Mouse (Mus musculus): ENCODE results near the gene Vmn1r4. TPM values are rescaled to one million over a fixed set of nuclear protein-coding genes. Genes with fewer than 3 reads are reported as not detected.

Vmn1r4 gene
- polyA plus RNA-seq, 1 experiment from 2014 or later, result not detected

DNA sequence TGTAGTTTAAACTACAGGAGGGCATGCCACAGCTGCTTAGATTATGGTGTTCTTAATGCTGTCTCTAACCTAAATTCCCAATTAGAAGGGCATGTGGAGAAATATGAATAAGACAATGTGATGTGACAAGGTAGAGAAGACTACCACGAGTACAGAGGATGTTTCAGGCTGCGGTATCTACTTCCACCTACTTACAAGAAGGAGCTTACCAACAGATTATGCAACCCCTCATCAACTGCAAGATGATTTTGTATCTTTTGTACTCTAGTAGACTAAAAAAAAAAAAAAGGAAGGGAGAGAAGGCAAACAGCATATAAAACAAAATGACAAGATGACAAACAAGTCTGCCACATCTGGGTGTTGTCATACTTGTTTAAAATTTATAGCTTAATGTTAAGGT is 15.4 kb upstream of the Vmn1r4 start:
- no peak overlapping the region for H3K27ac ChIP-seq (ENCODE audit: low read length)
- no peak overlapping the region for H3K4me3 ChIP-seq (ENCODE audit: low read depth, low read length)
- no peak overlapping the region for H3K9ac ChIP-seq (replicated peaks; ENCODE audit: low read depth, low read length)
- no peaks in the 10 kb centered on the region for H3K9me3 ChIP-seq (ENCODE audit: control insufficient read depth, low read depth, low read length)
- WGBS, result 92% methylated on average over 2 of the region's 2 CpGs
- H3K4me2 ChIP-seq (replicated peaks; ENCODE audit: low read depth, low read length), result no peak overlapping the region
- peaks cover 11% of the 10 kb centered on the region for H3K4me1 ChIP-seq (ENCODE audit: control insufficient read depth, insufficient read depth, low read length)
- no peak for ATAC-seq (ENCODE audit: insufficient number of reproducible peaks, insufficient read depth, low FRiP score, low read depth)
- no peaks in the 10 kb centered on the region for H3K36me3 ChIP-seq (ENCODE audit: control insufficient read depth, insufficient read depth, low read length)
- H3K27me3 ChIP-seq (ENCODE audit: control insufficient read depth, insufficient read depth, low read length), result no peaks in the 10 kb centered on the region

DNA sequence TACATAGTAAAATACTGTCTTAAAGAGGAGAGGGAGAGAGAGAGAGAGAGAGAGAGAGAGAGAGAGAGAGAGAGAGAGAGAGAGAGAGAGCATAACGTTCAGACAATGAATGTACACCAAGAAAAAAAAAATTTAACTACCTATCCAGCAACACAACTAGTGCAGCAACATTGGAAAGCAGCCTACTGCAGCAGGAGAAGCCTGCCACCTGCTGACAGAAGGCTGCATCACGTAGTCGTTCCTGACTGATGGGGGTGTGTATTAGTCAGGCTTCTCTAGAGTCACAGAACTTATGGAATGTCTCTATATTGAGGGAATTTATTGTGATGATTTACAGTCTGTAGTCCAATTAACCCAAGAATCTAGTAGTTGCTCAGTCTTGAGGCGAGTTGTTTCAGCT is 14.9 kb upstream of the Vmn1r4 start:
- H3K4me1 ChIP-seq (ENCODE audit: control insufficient read depth, insufficient read depth, low read length), result peaks cover 14% of the 10 kb centered on the region
- WGBS, result 7% methylated on average over 4 of the region's 4 CpGs
- no peak for ATAC-seq (ENCODE audit: insufficient number of reproducible peaks, insufficient read depth, low FRiP score, low read depth)
- no peaks in the 10 kb centered on the region for H3K27me3 ChIP-seq (ENCODE audit: control insufficient read depth, insufficient read depth, low read length)
- no peak overlapping the region for H3K4me3 ChIP-seq (ENCODE audit: low read depth, low read length)
- no peak overlapping the region for H3K9ac ChIP-seq (replicated peaks; ENCODE audit: low read depth, low read length)
- H3K9me3 ChIP-seq (ENCODE audit: control insufficient read depth, low read depth, low read length), result no peaks in the 10 kb centered on the region
- no peak overlapping the region for H3K27ac ChIP-seq (ENCODE audit: low read length)
- H3K36me3 ChIP-seq (ENCODE audit: control insufficient read depth, insufficient read depth, low read length), result no peaks in the 10 kb centered on the region
- no peak overlapping the region for H3K4me2 ChIP-seq (replicated peaks; ENCODE audit: low read depth, low read length)

DNA sequence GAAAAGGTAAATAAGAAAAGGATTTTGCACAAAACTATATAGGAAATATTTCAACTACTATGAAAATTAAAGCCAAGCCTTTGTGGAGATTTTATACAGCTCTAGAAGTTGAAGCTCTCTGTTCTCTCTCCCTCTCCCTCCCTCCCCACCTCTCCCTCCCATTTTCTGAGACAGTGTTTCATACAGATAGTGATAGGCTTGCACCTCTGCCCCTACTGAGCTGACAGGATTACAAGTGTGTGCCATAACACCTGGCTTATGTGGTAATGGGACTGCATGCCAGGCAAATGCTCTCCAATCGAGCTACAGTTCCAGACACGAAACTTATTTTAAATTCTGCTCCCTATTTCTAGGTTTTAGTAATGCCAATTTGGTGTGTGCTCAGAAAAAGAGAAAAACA is 12.9 kb upstream of the Vmn1r4 start:
- H3K36me3 ChIP-seq (ENCODE audit: control insufficient read depth, insufficient read depth, low read length), result no peaks in the 10 kb centered on the region
- H3K4me3 ChIP-seq (ENCODE audit: low read depth, low read length), result no peak overlapping the region
- peaks cover 7% of the 10 kb centered on the region; the same call in 1 of the 2 replicates for H3K4me1 ChIP-seq (ENCODE audit: control insufficient read depth, insufficient read depth, low read length)
- WGBS, result 73% methylated on average over 2 of the region's 2 CpGs
- no peaks in the 10 kb centered on the region for H3K27me3 ChIP-seq (ENCODE audit: control insufficient read depth, insufficient read depth, low read length)
- ATAC-seq (ENCODE audit: insufficient number of reproducible peaks, insufficient read depth, low FRiP score, low read depth), result peak; percentile 61; the same call in 1 of the 2 replicates
- H3K27ac ChIP-seq (ENCODE audit: low read length), result no peak overlapping the region
- H3K9me3 ChIP-seq (ENCODE audit: control insufficient read depth, low read depth, low read length), result no peaks in the 10 kb centered on the region
- no peak overlapping the region for H3K4me2 ChIP-seq (replicated peaks; ENCODE audit: low read depth, low read length)
- no peak overlapping the region for H3K9ac ChIP-seq (replicated peaks; ENCODE audit: low read depth, low read length)

GRCm38 (mm10) chr6:56913092-56913858 is 10.5 kb upstream of the Vmn1r4 start:
- no peak for ATAC-seq (ENCODE audit: insufficient number of reproducible peaks, insufficient read depth, low FRiP score, low read depth)
- WGBS, result 78% methylated on average over 2 of the region's 2 CpGs
- H3K27me3 ChIP-seq (ENCODE audit: control insufficient read depth, insufficient read depth, low read length), result no peaks in the 10 kb centered on the region
- no peak overlapping the region for H3K4me3 ChIP-seq (ENCODE audit: low read depth, low read length)
- H3K36me3 ChIP-seq (ENCODE audit: control insufficient read depth, insufficient read depth, low read length), result no peaks in the 10 kb centered on the region
- H3K4me2 ChIP-seq (replicated peaks; ENCODE audit: low read depth, low read length), result no peak overlapping the region
- H3K9ac ChIP-seq (replicated peaks; ENCODE audit: low read depth, low read length), result no peak overlapping the region
- no peaks in the 10 kb centered on the region for H3K9me3 ChIP-seq (ENCODE audit: control insufficient read depth, low read depth, low read length)
- H3K27ac ChIP-seq (ENCODE audit: low read length), result no peak overlapping the region
- peaks cover 12% of the 10 kb centered on the region; the same call in 1 of the 2 replicates for H3K4me1 ChIP-seq (ENCODE audit: control insufficient read depth, insufficient read depth, low read length)

GRCm38 (mm10) chr6:56916279-56916678 is 7.5 kb upstream of the Vmn1r4 start:
- no peaks in the 10 kb centered on the region for H3K36me3 ChIP-seq (ENCODE audit: control insufficient read depth, insufficient read depth, low read length)
- no peaks in the 10 kb centered on the region for H3K9me3 ChIP-seq (ENCODE audit: control insufficient read depth, low read depth, low read length)
- H3K27me3 ChIP-seq (ENCODE audit: control insufficient read depth, insufficient read depth, low read length), result no peaks in the 10 kb centered on the region
- WGBS, result 88% methylated on average over 2 of the region's 2 CpGs
- H3K9ac ChIP-seq (replicated peaks; ENCODE audit: low read depth, low read length), result no peak overlapping the region
- ATAC-seq (ENCODE audit: insufficient number of reproducible peaks, insufficient read depth, low FRiP score, low read depth), result no peak
- H3K27ac ChIP-seq (ENCODE audit: low read length), result no peak overlapping the region
- no peak overlapping the region for H3K4me3 ChIP-seq (ENCODE audit: low read depth, low read length)
- no peak overlapping the region for H3K4me2 ChIP-seq (replicated peaks; ENCODE audit: low read depth, low read length)
- H3K4me1 ChIP-seq (ENCODE audit: control insufficient read depth, insufficient read depth, low read length), result peaks cover 12% of the 10 kb centered on the region; the same call in 1 of the 2 replicates

- Histone ChIP-seq H3K36me3 (ENCODE audit: control insufficient read depth, insufficient read depth, low read length) (no peaks in the 10 kb centered on the region), H3K27ac (ENCODE audit: low read length) (peak overlapping the region; percentile 45; the same call in 1 of the 2 replicates), H3K4me2 (replicated peaks; ENCODE audit: low read depth, low read length) (no peak overlapping the region), H3K9ac (replicated peaks; ENCODE audit: low read depth, low read length) (no peak overlapping the region), H3K9me3 (ENCODE audit: control insufficient read depth, low read depth, low read length) (no peaks in the 10 kb centered on the region), H3K27me3 (ENCODE audit: control insufficient read depth, insufficient read depth, low read length) (no peaks in the 10 kb centered on the region), H3K4me1 (ENCODE audit: control insufficient read depth, insufficient read depth, low read length) (peaks cover 12% of the 10 kb centered on the region; the same call in 1 of the 2 replicates), H3K4me3 (ENCODE audit: low read depth, low read length) (no peak overlapping the region)
- 50% methylated on average over 12 of the region's 12 CpGs for WGBS
- ATAC-seq (ENCODE audit: insufficient number of reproducible peaks, insufficient read depth, low FRiP score, low read depth), result peak; percentile 70
These were observed 6.0 kb upstream of the Vmn1r4 start for GRCm38 (mm10) chr6:56917578-56918368.

GRCm38 (mm10) chr6:56919330-56920044 is 4.3 kb upstream of the Vmn1r4 start:
- ATAC-seq (ENCODE audit: insufficient number of reproducible peaks, insufficient read depth, low FRiP score, low read depth), result no peak
- H3K9ac ChIP-seq (replicated peaks; ENCODE audit: low read depth, low read length), result no peak overlapping the region
- no peak overlapping the region for H3K27ac ChIP-seq (ENCODE audit: low read length)
- no peaks in the 10 kb centered on the region for H3K9me3 ChIP-seq (ENCODE audit: control insufficient read depth, low read depth, low read length)
- no peaks in the 10 kb centered on the region for H3K27me3 ChIP-seq (ENCODE audit: control insufficient read depth, insufficient read depth, low read length)
- H3K4me2 ChIP-seq (replicated peaks; ENCODE audit: low read depth, low read length), result no peak overlapping the region
- H3K4me3 ChIP-seq (ENCODE audit: low read depth, low read length), result no peak overlapping the region
- 0 out of 2 replicates have a peak, but pooled peaks cover 4% of the 10 kb centered on the region for H3K4me1 ChIP-seq (ENCODE audit: control insufficient read depth, insufficient read depth, low read length)
- no peaks in the 10 kb centered on the region for H3K36me3 ChIP-seq (ENCODE audit: control insufficient read depth, insufficient read depth, low read length)
- 78% methylated on average over 7 of the region's 7 CpGs for WGBS

All from stomach, embryonic 14.5 days (tissue).